Mouse (Mus musculus) cerebellum, adult 11 months (tissue): ENCODE data around the gene Mpp3.

ENCODE experiments used
- DNase-seq: peaks from one replicate; pipeline ENCODE4 v3.0.0; 2022

Mpp3 gene

GRCm38 (mm10) chr11:102037789-102038188 is 9.5 kb upstream of the Mpp3 start:
- no peak for DNase-seq

GRCm38 (mm10) chr11:102036336-102036735 is 8.1 kb upstream of the Mpp3 start:
- DNase-seq = no peak

GRCm38 (mm10) chr11:102035456-102035960 is 7.2 kb upstream of the Mpp3 start:
- no peak for DNase-seq

- peak; percentile 83 for DNase-seq
Observed at GRCm38 (mm10) chr11:102034887-102035286, 6.6 kb upstream of the Mpp3 start.

GRCm38 (mm10) chr11:102033055-102033591 is 4.9 kb upstream of the Mpp3 start:
- no peak for DNase-seq

GRCm38 (mm10) chr11:102031149-102031548 is 2.9 kb upstream of the Mpp3 start:
- DNase-seq = peak; percentile 98

GRCm38 (mm10) chr11:102029966-102030365 is 1.7 kb upstream of the Mpp3 start:
- DNase-seq = no peak

DNA sequence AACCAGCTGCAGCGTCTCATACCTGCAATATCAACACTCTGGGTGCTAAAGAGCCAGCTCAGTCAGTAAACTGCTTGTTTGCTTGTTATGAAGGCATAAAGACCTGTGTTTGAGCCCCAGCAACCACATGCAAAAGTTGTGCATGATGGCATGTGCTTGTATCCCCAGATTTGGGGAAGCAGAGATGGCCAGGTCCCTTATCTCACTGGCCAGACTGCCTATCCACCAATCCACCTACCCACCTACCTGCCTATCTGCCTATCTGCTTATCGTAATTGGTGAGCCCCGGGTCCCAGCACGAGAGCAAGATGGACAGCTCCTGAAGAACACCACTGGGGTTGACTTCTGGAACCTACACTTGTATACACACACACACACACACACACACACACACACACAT is 1.0 kb upstream of the Mpp3 start:
- no peak for DNase-seq

DNA sequence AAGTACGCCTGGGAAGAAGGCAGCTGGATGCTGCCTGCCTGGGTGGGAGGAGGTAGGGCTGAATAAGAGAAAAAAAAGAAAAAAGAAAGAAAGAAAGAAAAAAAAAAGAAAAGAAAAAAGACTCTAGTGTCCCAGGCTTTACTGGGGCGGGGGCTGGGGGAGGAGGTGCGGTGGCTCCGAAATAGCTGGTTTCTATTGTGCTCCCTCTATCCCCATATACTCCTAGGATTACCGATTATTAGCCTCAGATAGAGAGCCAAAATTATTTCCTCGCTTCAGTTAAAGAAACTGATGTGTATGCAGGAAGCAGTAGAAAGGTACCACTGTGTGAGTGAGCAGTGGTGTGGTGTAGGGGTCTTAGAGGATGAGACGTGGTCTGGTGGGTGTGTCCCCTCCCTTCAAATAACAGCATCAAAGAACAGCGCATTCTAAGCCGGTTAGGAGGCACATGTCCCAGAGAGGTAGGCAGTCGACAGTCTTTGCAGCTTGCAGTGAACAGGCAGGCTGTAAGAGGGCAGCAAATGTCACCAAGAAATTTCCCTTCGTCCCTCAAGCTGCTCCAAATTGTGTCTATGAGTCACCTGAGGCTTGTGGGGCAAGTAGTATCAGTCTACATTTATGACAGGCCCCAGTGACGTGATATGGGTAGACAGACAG is 772 bp downstream of the Mpp3 start:
- DNase-seq = no peak

GRCm38 (mm10) chr11:102026694-102027360 is 1.4 kb downstream of the Mpp3 start:
- peak; percentile 86 for DNase-seq

DNA sequence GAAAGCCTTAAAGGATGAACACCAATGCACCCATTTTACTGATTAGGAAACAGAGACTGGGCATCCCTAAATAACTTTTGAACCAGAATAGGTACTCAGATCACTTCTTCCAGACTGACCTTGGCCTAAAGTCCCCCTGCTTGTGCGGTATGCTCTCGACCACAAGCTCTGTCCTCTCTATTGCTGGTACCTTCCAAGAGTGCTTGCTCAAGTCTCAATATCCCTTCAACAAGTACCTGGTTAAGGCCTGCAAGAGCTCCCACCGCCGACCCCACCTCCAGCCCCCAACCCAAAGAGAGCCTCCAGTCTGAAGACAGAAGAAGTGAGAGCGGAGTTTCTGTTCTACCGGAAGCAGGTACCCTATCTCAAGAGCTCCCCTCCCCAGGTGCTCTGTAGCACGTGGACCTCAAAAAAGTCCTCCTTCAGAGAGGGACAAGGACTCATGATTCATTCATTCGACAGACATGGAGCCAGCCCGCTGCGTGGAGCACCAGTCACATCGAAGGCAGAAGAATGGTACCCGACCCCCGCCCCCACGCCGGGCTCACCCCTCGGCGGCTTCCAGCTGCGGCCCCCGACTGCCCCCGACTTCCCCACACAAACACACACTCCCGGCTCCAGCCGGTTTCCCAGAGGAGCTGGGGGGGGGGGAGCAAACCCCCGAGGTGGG is 2.1 kb downstream of the Mpp3 start:
- no peak for DNase-seq

DNA sequence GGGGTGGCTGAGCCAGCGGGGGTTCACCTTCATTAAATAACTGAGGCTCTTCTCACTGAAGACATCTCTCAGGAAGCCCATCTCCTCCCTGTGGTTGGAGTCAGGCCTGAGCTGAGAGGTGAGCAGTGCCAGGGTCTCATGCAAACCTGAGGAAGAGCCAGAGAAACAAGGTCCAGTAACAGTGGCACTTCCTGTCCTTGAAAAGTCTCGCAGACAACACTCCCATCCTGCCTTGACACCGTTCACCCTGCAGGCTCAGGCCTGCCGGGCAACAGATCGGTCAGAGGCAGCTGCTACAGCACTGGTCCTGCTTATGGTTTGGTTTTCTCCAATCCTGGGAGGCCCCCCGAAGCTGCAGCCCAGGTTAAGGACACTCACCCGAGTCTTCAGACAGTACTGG is 2.9 kb downstream of the Mpp3 start:
- DNase-seq = no peak

- no peak for DNase-seq
Observed at GRCm38 (mm10) chr11:102024875-102025274, 3.4 kb downstream of the Mpp3 start.

DNA sequence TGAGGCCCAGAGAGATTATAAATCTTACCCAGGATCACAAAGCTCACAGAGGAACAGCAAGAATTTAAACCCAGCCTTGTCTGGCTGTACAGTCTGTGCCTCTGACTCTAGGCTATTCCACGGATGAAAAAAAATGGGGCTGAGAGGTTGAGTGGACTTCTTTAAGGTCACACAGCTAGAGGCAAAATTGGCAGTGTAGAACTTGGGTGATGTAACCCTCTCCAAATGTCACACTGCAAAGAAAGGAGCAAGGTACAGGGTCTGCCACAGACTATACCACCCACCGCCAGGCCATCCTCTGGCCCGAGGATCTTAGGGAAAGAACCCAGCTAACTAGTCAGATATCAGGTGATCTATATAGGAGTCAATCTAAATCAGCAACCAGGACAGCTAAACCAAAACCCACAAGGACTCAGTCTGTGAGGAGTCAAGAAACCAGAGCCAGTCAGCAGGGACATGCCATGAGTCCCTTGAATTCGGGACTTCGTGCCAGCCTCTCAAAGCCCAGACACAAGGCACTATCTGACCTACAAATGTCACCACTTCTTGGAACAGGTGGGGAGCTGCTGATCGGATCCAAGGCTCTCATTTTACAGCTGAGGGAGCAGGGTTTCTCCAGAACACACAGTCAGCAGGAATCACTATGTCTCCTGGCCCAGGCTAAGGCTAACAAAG is 4.0 kb downstream of the Mpp3 start:
- DNase-seq = peak; percentile 77

- DNase-seq = no peak
Observed at GRCm38 (mm10) chr11:102023406-102023805, 4.9 kb downstream of the Mpp3 start.

GRCm38 (mm10) chr11:102021196-102021595 is 7.1 kb downstream of the Mpp3 start:
- no peak for DNase-seq

GRCm38 (mm10) chr11:102019736-102020135 is 8.5 kb downstream of the Mpp3 start:
- no peak for DNase-seq

- DNase-seq = no peak
Observed at GRCm38 (mm10) chr11:102016136-102016535, 12.1 kb downstream of the Mpp3 start.

- DNase-seq = no peak
Observed at GRCm38 (mm10) chr11:102015472-102015871, 12.8 kb downstream of the Mpp3 start.

GRCm38 (mm10) chr11:102013201-102013600 is 15.1 kb downstream of the Mpp3 start:
- no peak for DNase-seq

- no peak for DNase-seq
Observed at GRCm38 (mm10) chr11:102011510-102011909, 16.8 kb downstream of the Mpp3 start.

DNA sequence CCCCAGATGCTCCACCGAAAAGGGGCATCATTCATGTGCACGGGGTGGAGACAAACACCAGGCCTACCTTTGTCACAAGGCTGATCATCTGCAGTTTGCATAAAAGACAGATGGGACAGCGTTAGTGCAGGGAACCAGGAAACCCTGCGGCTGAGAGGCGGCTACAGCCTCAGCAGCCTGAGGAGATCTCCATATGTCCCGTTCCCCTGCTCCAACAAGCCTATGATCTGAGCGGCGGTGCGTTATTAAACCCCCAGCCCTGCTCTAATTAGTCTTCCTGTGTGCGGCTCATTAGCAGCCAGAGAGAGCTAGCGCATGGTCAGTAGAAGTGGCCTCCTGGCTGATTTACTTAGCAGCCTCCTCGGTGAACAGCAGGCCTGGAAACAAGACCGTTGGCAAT is 18.1 kb downstream of the Mpp3 start:
- peak; percentile 75 for DNase-seq
